Mouse (Mus musculus): ENCODE data around the gene Ribc2. TPM values are rescaled to one million over a fixed set of nuclear protein-coding genes. Genes with fewer than 3 reads are reported as not detected.
A peak's percentile ranks its signal among the peaks of the same experiment; 100 is the strongest.

The Ribc2 gene
- total RNA-seq, 2 experiments from 2014 or later = not detected

- DNase-seq = peak; percentile 40
Measured at GRCm38 (mm10) chr15:85179528-85180180, 47.8 kb downstream of the Ribc2 start.

- no peak for DNase-seq
Measured at GRCm38 (mm10) chr15:85180368-85180767, 48.5 kb downstream of the Ribc2 start.

GRCm38 (mm10) chr15:85182063-85182462 is 50.2 kb downstream of the Ribc2 start:
- DNase-seq = no peak

- DNase-seq = peak; percentile 50
Measured at GRCm38 (mm10) chr15:85186916-85187315, 55.0 kb downstream of the Ribc2 start.

GRCm38 (mm10) chr15:85188167-85188778 is 56.4 kb downstream of the Ribc2 start:
- no peak for DNase-seq

Other genes starting within 250 kb of the Ribc2 start
- gene Gm29666, start 212.0 kb upstream of the Ribc2 start, total RNA-seq (2021) = under 1 TPM; 0.19 to 0.34 TPM
- gene Nup50, start 208.7 kb upstream of the Ribc2 start, total RNA-seq (2021) = 10 to 100 TPM; 27.7 to 27.8 TPM
- gene 5031439G07Rik, start 143.5 kb upstream of the Ribc2 start, total RNA-seq (2021) = 10 to 100 TPM; 22.2 to 23.8 TPM
- gene Upk3a, start 114.9 kb upstream of the Ribc2 start, total RNA-seq (2021) = not detected
- 10 to 100 TPM; 14.6 to 14.9 TPM for gene Fam118a, start 103.1 kb upstream of the Ribc2 start, total RNA-seq (2021)
- gene Smc1b, start 114 bp upstream of the Ribc2 start, total RNA-seq (2021) = under 1 TPM; 0.11 to 0.12 TPM
- gene Fbln1, start 73.9 kb downstream of the Ribc2 start, total RNA-seq (2021) = 10 to 100 TPM; 69.2 to 71.4 TPM
- 100 to 1,000 TPM; 119 to 127 TPM for gene Atxn10, start 204.2 kb downstream of the Ribc2 start, total RNA-seq (2021)

All from heart, postnatal 4 days (tissue).